Mouse (Mus musculus) CH12.LX (cell line): ENCODE data around the gene Ulk4.

Source experiments
- BHLHE40 ChIP-seq: IDR thresholded peaks from 2 replicates; pipeline ENCODE4 v1.6.1; 2011; ENCODE audit warnings: mild to moderate bottlenecking, low read depth, low read length, improper control_type of control experiment
- CTCF ChIP-seq, 2 experiments: IDR thresholded peaks in 1 of 2; conservative IDR thresholded peaks in 1 of 2; 2 replicates each; pipeline ENCODE4 v1.5.1; 2011 to 2012; ENCODE audit warnings: low read depth in 2 of 2, low read length in 2 of 2, improper control_type of control experiment in 1 of 2, inconsistent platforms in 1 of 2, mild to moderate bottlenecking in 1 of 2, moderate library complexity in 1 of 2
- EP300 ChIP-seq: IDR thresholded peaks from 2 replicates; pipeline ENCODE4 v1.6.1; 2011; ENCODE audit warnings: low read length, improper control_type of control experiment
- KAT2A ChIP-seq: IDR thresholded peaks from 2 replicates; pipeline ENCODE4 v1.6.1; 2012; ENCODE audit warnings: low read length, improper control_type of control experiment, inconsistent platforms; ENCODE audit not compliant: insufficient replicate concordance
- MAX ChIP-seq: IDR thresholded peaks from 2 replicates; pipeline ENCODE4 v1.6.1; 2011; ENCODE audit warnings: low read length, improper control_type of control experiment
- MAZ ChIP-seq: IDR thresholded peaks from 2 replicates; pipeline ENCODE4 v1.6.1; 2012; ENCODE audit warnings: low read depth, mild to moderate bottlenecking, inconsistent platforms, low read length, improper control_type of control experiment, moderate library complexity
- POLR2A ChIP-seq: IDR thresholded peaks from 2 replicates; pipeline ENCODE4 v1.6.1; 2011; ENCODE audit warnings: low read depth, mild to moderate bottlenecking, improper control_type of control experiment, low read length
- RCOR1 ChIP-seq: conservative IDR thresholded peaks from 2 replicates; pipeline ENCODE4 v1.6.1; 2012; ENCODE audit warnings: low read depth, mild to moderate bottlenecking, inconsistent platforms, low read length, improper control_type of control experiment
- SIN3A ChIP-seq: IDR thresholded peaks from 2 replicates; pipeline ENCODE4 v1.6.1; 2012; ENCODE audit warnings: low read length, improper control_type of control experiment, inconsistent platforms
- SMC3 ChIP-seq: IDR thresholded peaks from 2 replicates; pipeline ENCODE4 v1.6.1; 2011; ENCODE audit warnings: low read depth, low read length, improper control_type of control experiment
- ZC3H11A ChIP-seq: IDR thresholded peaks from 2 replicates; pipeline ENCODE4 v1.6.1; 2012; ENCODE audit warnings: low read depth, mild to moderate bottlenecking, inconsistent platforms, low read length, improper control_type of control experiment
- ZKSCAN1 ChIP-seq: IDR thresholded peaks from 2 replicates; pipeline ENCODE4 v1.6.1; 2012; ENCODE audit warnings: low read depth, inconsistent platforms, low read length, improper control_type of control experiment, borderline replicate concordance
- ZMIZ1 ChIP-seq: IDR thresholded peaks from 2 replicates; pipeline ENCODE4 v1.6.1; 2012; ENCODE audit warnings: low read depth, mild to moderate bottlenecking, inconsistent platforms, low read length, improper control_type of control experiment
- ZNF384 ChIP-seq: IDR thresholded peaks from 2 replicates; pipeline ENCODE4 v1.6.1; 2012; ENCODE audit warnings: low read depth, low read length, improper control_type of control experiment, inconsistent platforms

GRCm38 (mm10) chr9:120930021-120930420, 347.0 kb downstream of the Ulk4 start:
- TF ChIP-seq SIN3A, result no peak
- no peak for TF ChIP-seq CTCF (conservative IDR thresholded peaks at IDR 0.05 in 1 of 2, IDR thresholded peaks at IDR 0.05 in 1 of 2; ENCODE audit: low read depth in 2 of 2, low read length in 2 of 2)
- no peak for TF ChIP-seq MAX
- TF ChIP-seq EP300, result no peak
- TF ChIP-seq SMC3, result no peak
- TF ChIP-seq ZC3H11A, result no peak
- TF ChIP-seq ZMIZ1, result no peak
- no peak for TF ChIP-seq POLR2A
- TF ChIP-seq ZNF384, result no peak
- no peak for TF ChIP-seq BHLHE40
- no peak for TF ChIP-seq MAZ
- no peak for TF ChIP-seq RCOR1
- TF ChIP-seq ZKSCAN1, result no peak
- TF ChIP-seq KAT2A, result no peak
